In genomic region chr13:91306545-91306944, GRCm38 (mm10) we compare ENCODE assay signal across 25 mouse cellular contexts.
DNase-seq lines count a peak whose midpoint lies in the region; ATAC-seq lines count a peak whose summit lies in the region.
"Had no signal": no experiment of that assay in that cellular context is flagged by ENCODE, and none has a peak within 500 bp of the region (broad histone marks: within the 10 kb centered on the region; RNA-seq: fewer than 3 reads in every experiment).

No protein-coding gene starts in this region.

- no peak overlapping the region for H3K4me3 ChIP-seq in forebrain, embryonic 16.5 days (replicated peaks; ENCODE audit: low read length)
- no peak overlapping the region for H3K4me3 ChIP-seq in forebrain, embryonic 10.5 days
- H3K4me3 ChIP-seq: embryonic facial prominence, embryonic 12.5 days; heart, adult 2 months; heart, embryonic 13.5 days; intestine, embryonic 15.5 days; layer of hippocampus, adult 2 months; left cerebral cortex, adult 2 months; limb, embryonic 13.5 days; liver, embryonic 12.5 days; midbrain, embryonic 12.5 days; neural tube, embryonic 13.5 days had no signal

- no peaks in the 10 kb centered on the region for H3K9me3 ChIP-seq in forebrain, embryonic 16.5 days (ENCODE audit: control insufficient read depth, low read length)
- H3K9me3 ChIP-seq in forebrain, embryonic 10.5 days = no peaks in the 10 kb centered on the region
- H3K9me3 ChIP-seq: embryonic facial prominence, embryonic 12.5 days; heart, embryonic 13.5 days; intestine, embryonic 15.5 days; limb, embryonic 13.5 days; liver, embryonic 12.5 days; midbrain, embryonic 12.5 days; neural tube, embryonic 13.5 days had no signal

- ATAC-seq in forebrain, embryonic 16.5 days = 0 out of 2 replicates have a peak, but pooled peaks have one; percentile 33
- 0 out of 2 replicates have a peak, but pooled peaks have one; percentile 18 for ATAC-seq in megakaryocyte-erythroid progenitor cell, adult 5-6 weeks (replicated peaks; ENCODE audit: low FRiP score, low TSS enrichment, poor library complexity, severe bottlenecking)
- ATAC-seq: intestine, embryonic 15.5 days; liver, embryonic 12.5 days had no signal

- no peaks in the 10 kb centered on the region for H3K27me3 ChIP-seq in forebrain, embryonic 16.5 days (replicated peaks; ENCODE audit: control insufficient read depth, insufficient read depth, low read length)
- H3K27me3 ChIP-seq in forebrain, embryonic 10.5 days (ENCODE audit: poor library complexity, severe bottlenecking) = no peaks in the 10 kb centered on the region
- H3K27me3 ChIP-seq: embryonic facial prominence, embryonic 12.5 days; heart, embryonic 13.5 days; intestine, embryonic 15.5 days; limb, embryonic 13.5 days; liver, embryonic 12.5 days; midbrain, embryonic 12.5 days; neural tube, embryonic 13.5 days had no signal

- no peaks in the 10 kb centered on the region for H3K36me3 ChIP-seq in forebrain, embryonic 16.5 days (ENCODE audit: control insufficient read depth, insufficient read depth)
- H3K36me3 ChIP-seq in forebrain, embryonic 10.5 days (replicated peaks) = no peaks in the 10 kb centered on the region
- H3K36me3 ChIP-seq: embryonic facial prominence, embryonic 12.5 days; heart, embryonic 13.5 days; intestine, embryonic 15.5 days; limb, embryonic 13.5 days; liver, embryonic 12.5 days; midbrain, embryonic 12.5 days; neural tube, embryonic 13.5 days had no signal

- no peak overlapping the region for H3K4me2 ChIP-seq in forebrain, embryonic 16.5 days (ENCODE audit: low read length)
- H3K4me2 ChIP-seq: embryonic facial prominence, embryonic 12.5 days; heart, embryonic 13.5 days; intestine, embryonic 15.5 days; limb, embryonic 13.5 days; liver, embryonic 12.5 days; midbrain, embryonic 12.5 days; neural tube, embryonic 13.5 days had no signal

- DNase-seq in forebrain, embryonic 10.5 days (ENCODE audit: extremely low spot score, low spot score) = no peak
- DNase-seq in CD4-positive, CD25-positive, alpha-beta regulatory T cell, adult 2 months (ENCODE audit: low read depth, low spot score) = peak; percentile 14
- peak; percentile 23 for DNase-seq in Muller cell, postnatal 12 days (ENCODE audit: inconsistent ontology term)
- DNase-seq in liver = no peak
- no peak for DNase-seq in thymus, postnatal 36 days
- DNase-seq in urinary bladder, adult 2 months (ENCODE audit: low spot score) = no peak
- DNase-seq: cerebellum, adult 8-10 months; heart, adult 2 months; heart, postnatal 10 days; kidney, adult 2 months; kidney, postnatal 36 days; lung, postnatal 36 days; thymus, postnatal 25 days had no signal

- H3K4me1 ChIP-seq in forebrain, embryonic 16.5 days (replicated peaks; ENCODE audit: control insufficient read depth, insufficient read depth, low read length) = 0 out of 2 replicates have a peak, but pooled peaks cover 3% of the 10 kb centered on the region
- H3K4me1 ChIP-seq in forebrain, embryonic 10.5 days = no peaks in the 10 kb centered on the region
- H3K4me1 ChIP-seq: embryonic facial prominence, embryonic 12.5 days; intestine, embryonic 15.5 days; limb, embryonic 13.5 days; midbrain, embryonic 12.5 days; neural tube, embryonic 13.5 days had no signal

- no peak overlapping the region for H3K9ac ChIP-seq in forebrain, embryonic 16.5 days (replicated peaks; ENCODE audit: low read depth, low read length)
- H3K9ac ChIP-seq: embryonic facial prominence, embryonic 12.5 days; heart, embryonic 13.5 days; intestine, embryonic 15.5 days; limb, embryonic 13.5 days; liver, embryonic 12.5 days; liver, postnatal 0 days; midbrain, embryonic 12.5 days; neural tube, embryonic 13.5 days had no signal

- 80% methylated on average over 4 of the region's 4 CpGs for WGBS in forebrain, embryonic 16.5 days
- 85% methylated on average over 4 of the region's 4 CpGs for WGBS in forebrain, embryonic 10.5 days

- H3K27ac ChIP-seq in forebrain, embryonic 16.5 days (ENCODE audit: low read length) = no peak overlapping the region
- no peak overlapping the region for H3K27ac ChIP-seq in forebrain, embryonic 10.5 days
- H3K27ac ChIP-seq: embryonic facial prominence, embryonic 12.5 days; heart, adult 2 months; heart, embryonic 13.5 days; intestine, embryonic 15.5 days; layer of hippocampus, adult 2 months; left cerebral cortex, adult 2 months; limb, embryonic 13.5 days; liver, embryonic 12.5 days; midbrain, embryonic 12.5 days; neural tube, embryonic 13.5 days had no signal

Comparison
In these comparisons a context has a peak if more than half of its experiments do, and no peak if none do; other contexts are left out.
1. DNase-seq: peak in CD4-positive, CD25-positive, alpha-beta regulatory T cell, adult 2 months (single experiment) and Muller cell, postnatal 12 days (single experiment); none in forebrain, embryonic 10.5 days (single experiment), liver (single experiment), thymus, postnatal 36 days (0 of 2) and urinary bladder, adult 2 months (single experiment).